Mouse (Mus musculus) testis, adult 10 weeks (tissue): Measurements from ENCODE around the gene Enpp5. TPM values are rescaled to one million over a fixed set of nuclear protein-coding genes. Genes with fewer than 3 reads are reported as not detected.

Experiments used
- polyA plus RNA-seq: library from polyadenylated mRNA; stranded (reverse); fragments of 350-450 nt; fragmentation: Illumina TruSeq; extraction: RNeasy Lipid Tissue Mini Kit (QIAGEN cat#74804); gene quantifications from one replicate; pipeline ENCODE4 v1.2.3, GENCODE M21; 2014; ENCODE audit warnings: low read depth, low replicate concordance

Enpp5 gene
- polyA plus RNA-seq: 40.4 TPM

GRCm38 (mm10) chr17:44078631-44079350 is at the start of gene Enpp5:
TSS of gene Enpp5 (plus strand) at chr17:44078813.

GRCm38 (mm10) chr17:44105287-44106138 is 26.9 kb downstream of the Enpp5 start, which contains the start of gene Enpp4:
TSS of gene Enpp4 (minus strand) at chr17:44105809.

Other genes starting within 250 kb of the Enpp5 start
- gene Enpp4, start 27.0 kb downstream of the Enpp5 start, polyA plus RNA-seq: 24.4 TPM
- 0.95 TPM for gene Clic5, start 109.8 kb downstream of the Enpp5 start, polyA plus RNA-seq